Mouse (Mus musculus): ENCODE data around the gene Lztfl1. TPM values are rescaled to one million over a fixed set of nuclear protein-coding genes. Genes with fewer than 3 reads are reported as not detected.
"Not testable (repeated sequence)": the region's sequence is repeated elsewhere in the genome, so short reads cannot be mapped to it uniquely, and the experiment has no call there.

Gene Lztfl1
- polyA plus RNA-seq, 1 experiment from 2014 or later = 53.2 TPM

DNA sequence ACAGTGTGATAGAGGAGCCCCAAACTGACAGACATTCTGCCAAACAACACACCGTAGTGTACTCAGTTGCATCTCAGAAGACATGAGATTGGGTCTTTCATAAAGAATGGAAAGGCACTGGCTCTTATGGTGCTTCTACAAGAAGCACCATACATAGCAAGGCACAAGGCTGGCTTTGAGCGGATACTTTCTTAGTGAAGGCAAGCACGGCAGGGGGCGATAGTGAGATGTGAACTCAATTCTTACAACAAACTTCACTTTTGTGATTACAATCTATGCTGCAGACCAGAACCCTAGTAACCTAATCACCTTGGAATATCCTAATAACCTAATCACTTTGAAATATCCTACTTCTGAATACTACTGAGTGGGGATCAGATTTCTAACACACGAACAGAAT is 51.9 kb downstream of the Lztfl1 start:
- H3K4me1 ChIP-seq = no peaks in the 10 kb centered on the region
- no peak overlapping the region for H3K9ac ChIP-seq
- no peak overlapping the region for H3K27ac ChIP-seq
- H3K4me3 ChIP-seq = no peak overlapping the region
- H3K27me3 ChIP-seq = no peaks in the 10 kb centered on the region
- no peaks in the 10 kb centered on the region for H3K36me3 ChIP-seq
- WGBS = 59% methylated on average over 5 of the region's 5 CpGs
- H3K4me2 ChIP-seq (replicated peaks) = no peak overlapping the region
- no peaks in the 10 kb centered on the region for H3K9me3 ChIP-seq (replicated peaks)
- no peak for ATAC-seq (ENCODE audit: low FRiP score)

DNA sequence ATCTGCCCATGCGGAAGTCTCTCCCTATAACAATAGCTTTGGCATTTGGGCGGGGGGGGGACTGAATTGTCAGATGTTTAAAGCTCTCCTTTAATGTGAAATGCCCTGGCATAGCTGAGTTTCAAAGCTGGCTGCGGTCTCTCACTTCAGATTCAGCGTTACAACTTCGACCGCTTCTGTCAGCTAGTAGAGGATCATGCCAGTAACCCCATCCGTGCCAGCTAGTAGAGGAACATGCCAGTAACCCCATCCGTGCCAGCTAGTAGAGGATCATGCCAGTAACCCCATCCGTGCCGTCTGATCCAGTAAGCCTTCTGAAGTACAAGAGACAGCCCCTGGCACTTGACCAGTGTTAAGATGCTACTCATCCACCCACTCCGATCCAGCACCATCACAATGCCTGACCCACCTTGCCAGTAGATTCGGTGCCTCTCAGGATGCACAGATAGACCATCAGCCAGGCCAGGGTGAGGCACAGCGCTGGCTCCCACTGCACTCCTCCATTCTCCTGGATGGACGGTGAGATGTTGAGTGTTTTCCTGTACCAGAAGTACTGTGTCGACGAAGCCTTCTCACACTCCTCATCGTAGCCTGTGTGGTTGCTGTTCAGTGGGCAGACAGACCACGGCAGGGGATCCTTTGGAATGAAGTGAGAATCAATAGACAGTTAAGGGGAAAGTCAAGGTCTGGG is 57.4 kb downstream of the Lztfl1 start:
- WGBS = 87% methylated on average over 18 of the region's 18 CpGs
- ATAC-seq (ENCODE audit: low FRiP score) = not testable (repeated sequence)

GRCm38 (mm10) chr9:123658981-123659380 is 58.5 kb downstream of the Lztfl1 start:
- Histone ChIP-seq H3K4me2 (replicated peaks) (no peak overlapping the region), H3K4me3 (no peak overlapping the region), H3K27me3 (no peaks in the 10 kb centered on the region), H3K36me3 (no peaks in the 10 kb centered on the region), H3K27ac (no peak overlapping the region), H3K9ac (no peak overlapping the region), H3K4me1 (no peaks in the 10 kb centered on the region), H3K9me3 (replicated peaks) (no peaks in the 10 kb centered on the region)
- no peak for ATAC-seq (ENCODE audit: low FRiP score)

More for the DNA sequence above, 57.4 kb downstream of the Lztfl1 start:
- not testable (repeated sequence) for H3K4me1 ChIP-seq; H3K27ac ChIP-seq; H3K27me3 ChIP-seq; H3K36me3 ChIP-seq; H3K4me3 ChIP-seq; H3K4me2 ChIP-seq (replicated peaks); H3K9me3 ChIP-seq (replicated peaks); H3K9ac ChIP-seq

DNA sequence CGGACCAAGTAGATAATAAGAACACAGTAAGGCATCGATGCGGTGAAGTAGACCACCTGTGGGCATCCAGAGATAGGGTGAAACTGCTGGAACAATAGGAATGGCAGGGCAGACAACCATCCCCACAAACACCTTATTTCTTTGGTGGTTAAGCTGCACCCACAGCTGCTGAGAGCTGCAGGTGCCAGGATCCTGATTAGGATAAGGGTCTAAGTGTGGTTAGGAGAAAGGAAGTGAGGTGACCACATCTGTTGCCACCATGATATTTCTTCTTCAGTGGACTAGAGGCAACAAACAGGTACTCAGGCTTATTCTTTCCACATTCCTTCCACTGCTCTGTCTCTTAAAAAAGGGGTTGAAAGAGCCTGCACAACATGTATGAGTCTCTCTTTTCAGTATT is 60.0 kb downstream of the Lztfl1 start:
- no peaks in the 10 kb centered on the region for H3K27me3 ChIP-seq
- H3K27ac ChIP-seq = no peak overlapping the region
- H3K4me1 ChIP-seq = no peaks in the 10 kb centered on the region
- no peak overlapping the region for H3K4me3 ChIP-seq
- H3K36me3 ChIP-seq = no peaks in the 10 kb centered on the region
- H3K9ac ChIP-seq = no peak overlapping the region
- no peak overlapping the region for H3K4me2 ChIP-seq (replicated peaks)
- no peak for ATAC-seq (ENCODE audit: low FRiP score)
- 88% methylated on average over 3 of the region's 3 CpGs for whole genome bisulfite sequencing
- H3K9me3 ChIP-seq (replicated peaks) = no peaks in the 10 kb centered on the region

DNA sequence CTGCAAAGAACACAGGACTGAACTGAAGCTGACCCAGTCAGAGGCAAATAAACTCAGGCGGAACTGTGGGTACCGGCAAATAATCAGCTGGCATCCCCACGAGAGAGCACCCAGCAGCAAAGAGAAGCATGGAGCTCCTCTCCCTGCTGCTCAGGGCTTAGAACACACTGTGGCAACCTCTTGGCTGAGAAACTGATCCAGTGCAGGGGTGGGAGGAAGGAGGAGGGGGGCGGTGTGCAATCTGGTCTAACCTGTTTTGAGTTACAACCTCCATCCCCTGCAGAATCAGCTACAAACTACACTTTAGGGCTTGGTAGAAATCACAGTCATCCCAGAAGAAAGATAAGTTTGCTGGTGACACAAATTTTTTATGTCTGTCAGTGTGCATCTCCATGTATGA is 66.1 kb downstream of the Lztfl1 start:
- H3K9ac ChIP-seq = no peak overlapping the region
- no peaks in the 10 kb centered on the region for H3K9me3 ChIP-seq (replicated peaks)
- ATAC-seq (ENCODE audit: low FRiP score) = no peak
- H3K27me3 ChIP-seq = no peaks in the 10 kb centered on the region
- H3K36me3 ChIP-seq = no peaks in the 10 kb centered on the region
- H3K4me2 ChIP-seq (replicated peaks) = no peak overlapping the region
- no peak overlapping the region for H3K4me3 ChIP-seq
- H3K27ac ChIP-seq = no peak overlapping the region
- H3K4me1 ChIP-seq = no peaks in the 10 kb centered on the region
- WGBS = 57% methylated on average over 4 of the region's 4 CpGs

GRCm38 (mm10) chr9:123649785-123650511 is 67.5 kb downstream of the Lztfl1 start:
- H3K4me3 ChIP-seq = no peak overlapping the region
- no peaks in the 10 kb centered on the region for H3K27me3 ChIP-seq
- no peaks in the 10 kb centered on the region for H3K4me1 ChIP-seq
- no peaks in the 10 kb centered on the region for H3K9me3 ChIP-seq (replicated peaks)
- no peak overlapping the region for H3K27ac ChIP-seq
- 92% methylated on average over 2 of the region's 2 CpGs for WGBS
- H3K36me3 ChIP-seq = no peaks in the 10 kb centered on the region
- no peak overlapping the region for H3K9ac ChIP-seq
- no peak overlapping the region for H3K4me2 ChIP-seq (replicated peaks)
- no peak for ATAC-seq (ENCODE audit: low FRiP score)

Other genes with a start within 250 kb of the Lztfl1 start
- 39.2 and 41.3 TPM in 2 replicates for gene Limd1, start 239.0 kb downstream of the Lztfl1 start, polyA plus RNA-seq (2016; fragmentation: Nextera tagmentation; extraction: Ambion mirVana)
- gene Sacm1l, start 187.9 kb downstream of the Lztfl1 start, polyA plus RNA-seq (2016; fragmentation: Nextera tagmentation; extraction: Ambion mirVana) = 53.4 and 59.8 TPM in 2 replicates
- gene Slc6a20b, start 85.1 kb downstream of the Lztfl1 start, polyA plus RNA-seq (2016; fragmentation: Nextera tagmentation; extraction: Ambion mirVana) = 0.27 and 0.38 TPM in 2 replicates
- gene Ccr9, start 39.3 kb downstream of the Lztfl1 start, polyA plus RNA-seq (2016; fragmentation: Nextera tagmentation; extraction: Ambion mirVana) = 0.25 and 0.29 TPM in 2 replicates
- gene Slc6a20a, start 38.8 kb downstream of the Lztfl1 start, polyA plus RNA-seq (2016; fragmentation: Nextera tagmentation; extraction: Ambion mirVana) = 1.5 and 1.6 TPM in 2 replicates
- gene Cxcr6, start 88.8 kb upstream of the Lztfl1 start, polyA plus RNA-seq (2016; fragmentation: Nextera tagmentation; extraction: Ambion mirVana) = 0.22 and 0.23 TPM in 2 replicates
- 11.3 and 12.2 TPM in 2 replicates for gene Fyco1, start 134.2 kb upstream of the Lztfl1 start, polyA plus RNA-seq (2016; fragmentation: Nextera tagmentation; extraction: Ambion mirVana)
- gene Xcr1, start 144.3 kb upstream of the Lztfl1 start, polyA plus RNA-seq (2016; fragmentation: Nextera tagmentation; extraction: Ambion mirVana) = 0.04 TPM in 1 of 2 replicates, not detected in the other

Data from hindbrain, embryonic 12.5 days (tissue).